28 mouse cellular contexts compared by ENCODE assay signal in the genomic region with DNA sequence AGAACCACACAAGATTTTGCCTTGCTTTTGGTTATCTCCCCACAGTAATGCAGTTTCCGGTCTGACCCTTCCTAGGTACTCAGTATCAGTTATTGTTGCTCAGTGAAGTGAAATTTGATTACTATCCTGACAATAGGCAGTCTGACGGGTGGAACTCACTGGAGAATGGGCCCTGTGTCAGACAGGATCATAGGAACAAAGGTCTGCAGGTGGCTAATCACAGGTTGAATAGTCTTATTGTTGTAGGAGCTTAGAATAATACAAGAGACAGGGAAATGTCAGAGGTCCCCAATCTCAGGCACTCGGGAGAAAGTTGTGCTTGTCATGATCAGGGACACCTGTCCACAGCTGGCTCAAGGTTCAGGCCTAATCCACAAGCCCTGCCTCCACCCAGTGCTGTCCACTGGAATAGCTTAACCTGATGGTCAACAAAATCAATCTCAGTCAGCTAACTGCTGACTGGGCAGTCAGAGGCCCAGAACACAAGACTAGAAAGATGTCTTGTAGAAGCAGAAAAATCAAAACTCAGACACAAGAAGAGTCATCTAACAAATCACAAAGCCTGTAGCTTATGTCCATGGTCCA. TPM values are rescaled to one million over a fixed set of nuclear protein-coding genes. Genes with fewer than 3 reads are reported as not detected.
DNase-seq lines count a peak whose midpoint lies in the region; TF ChIP-seq lines count a peak whose summit lies in the region.
"Had no signal": no experiment of that assay in that cellular context is flagged by ENCODE, and none has a peak within 500 bp of the region (broad histone marks: within the 10 kb centered on the region; RNA-seq: fewer than 3 reads in every experiment).

No protein-coding gene starts in this region.

- TF ChIP-seq EP300 in MEL (IDR thresholded peaks at IDR 0.05; ENCODE audit: low read depth in 1 of 2, low read length in 2 of 2) = peak in 1 of 2 experiments; percentile 7; a peak in 1 of 4 replicates

- no peaks in the 10 kb centered on the region for H3K27me3 ChIP-seq in MEL (ENCODE audit: control insufficient read depth in 1 of 2, insufficient read depth in 2 of 2, low read length in 2 of 2)
- H3K27me3 ChIP-seq: CH12.LX; embryonic facial prominence, embryonic 13.5 days; forebrain, embryonic 15.5 days; liver, embryonic 12.5 days; midbrain, embryonic 13.5 days; stomach, embryonic 15.5 days had no signal

- H3K27ac ChIP-seq in MEL (ENCODE audit: control insufficient read depth, low read depth, low read length) = no peak overlapping the region
- H3K27ac ChIP-seq: embryonic facial prominence, embryonic 13.5 days; forebrain, embryonic 15.5 days; heart, embryonic 10.5 days; hindbrain, postnatal 0 days; liver, embryonic 12.5 days; midbrain, embryonic 13.5 days; stomach, embryonic 15.5 days had no signal

- H3K36me3 ChIP-seq in MEL (ENCODE audit: control insufficient read depth in 1 of 2, insufficient read depth in 2 of 2, low read length in 2 of 2) = peaks cover 0 to 16% of the 10 kb centered on the region in 2 experiments; a peak in 3 of 4 replicates
- H3K36me3 ChIP-seq: stomach, embryonic 15.5 days had no signal

- no peak overlapping the region for H3K4me3 ChIP-seq in MEL (ENCODE audit: control insufficient read depth in 1 of 2, insufficient read depth in 1 of 2, low read depth in 2 of 2, low read length in 2 of 2)
- H3K4me3 ChIP-seq: embryonic facial prominence, embryonic 13.5 days; forebrain, embryonic 15.5 days; heart, embryonic 10.5 days; liver, embryonic 12.5 days; midbrain, embryonic 13.5 days; stomach, embryonic 15.5 days had no signal

- H3K9me3 ChIP-seq in MEL (replicated peaks; ENCODE audit: insufficient read depth, low read length) = no peaks in the 10 kb centered on the region
- H3K9me3 ChIP-seq: embryonic facial prominence, embryonic 13.5 days; forebrain, embryonic 15.5 days; heart, embryonic 10.5 days; liver, embryonic 12.5 days; midbrain, embryonic 13.5 days; stomach, embryonic 15.5 days had no signal

- H3K9ac ChIP-seq in MEL (ENCODE audit: control insufficient read depth, low read depth, low read length, poor library complexity, severe bottlenecking) = no peak overlapping the region
- H3K9ac ChIP-seq: embryonic facial prominence, embryonic 13.5 days; forebrain, embryonic 15.5 days; liver, embryonic 12.5 days; midbrain, embryonic 13.5 days; stomach, embryonic 15.5 days had no signal

- no peak for TF ChIP-seq POLR2A in MEL (IDR thresholded peaks at IDR 0.05; ENCODE audit: control insufficient read depth in 1 of 2, insufficient read depth in 1 of 2, low read depth in 1 of 2, low read length in 2 of 2, poor library complexity in 1 of 2)

- DNase-seq in heart, adult 11 months = peak; percentile 34
- DNase-seq in heart, postnatal 10 days = no peak
- peak; percentile 36 to 48 for DNase-seq in kidney, postnatal 36 days
- no peak for DNase-seq in kidney, postnatal 4 days
- no peak for DNase-seq in MEL (ENCODE audit: low read depth, low spot score)
- peak; percentile 18 for DNase-seq in retina, embryonic 14.5 days (ENCODE audit: low spot score)
- no peak for DNase-seq in left cerebral cortex, adult 18-20 months (ENCODE audit: low spot score in 2 of 2)
- no peak for DNase-seq in layer of hippocampus, postnatal 10 days (ENCODE audit: low spot score in 2 of 2)
- DNase-seq: adrenal gland, adult 2 months; cerebellum, adult 11-12 months; cerebellum, postnatal 14 days; kidney, adult 8-10 months; lung, adult 2 months; lung, postnatal 14 days; right cerebral cortex, adult 18-20 months; right cerebral cortex, postnatal 4 days; thymus, adult 18-20 months; thymus, postnatal 36 days had no signal

- no peak for TF ChIP-seq CTCF in MEL (IDR thresholded peaks at IDR 0.05 in 2 of 3, conservative IDR thresholded peaks at IDR 0.05 in 1 of 3; ENCODE audit: control insufficient read depth in 1 of 3, insufficient read depth in 1 of 3, low read depth in 2 of 3, low read length in 3 of 3, poor library complexity in 1 of 3, severe bottlenecking in 1 of 3)

- no peak for TF ChIP-seq RAD21 in MEL (IDR thresholded peaks at IDR 0.05; ENCODE audit: low read depth, low read length)

- H3K79me2 ChIP-seq in MEL (ENCODE audit: control insufficient read depth, insufficient read depth, low read length, poor library complexity) = no peaks in the 10 kb centered on the region

- intact Hi-C loops in heart, postnatal 10 days (cut with DNase I) = no loop called here

- H3K4me1 ChIP-seq in MEL (ENCODE audit: control insufficient read depth in 1 of 2, insufficient read depth in 2 of 2, low read length in 2 of 2) = peaks cover 9 to 11% of the 10 kb centered on the region in 2 experiments; a peak in 3 of 4 replicates
- H3K4me1 ChIP-seq: forebrain, embryonic 15.5 days; heart, embryonic 10.5 days; stomach, embryonic 15.5 days had no signal

TF ChIP-seq in MEL, 35 proteins besides CTCF, POLR2A, EP300 and RAD21:
- no peak for TF ChIP-seq TAL1 (IDR thresholded peaks at IDR 0.05; ENCODE audit: low read length)
- peak; percentile 41; the same call in 1 of the 2 replicates for TF ChIP-seq GATA1 (IDR thresholded peaks at IDR 0.05; ENCODE audit: low read depth, low read length)
- TF ChIP-seq TCF12 (IDR thresholded peaks at IDR 0.05; ENCODE audit: low read depth, low read length) = 0 out of 2 replicates have a peak, but pooled peaks have one; percentile 24

RNA-seq across cellular contexts. Expression of a gene that starts 23.3 kb away (rescaled TPM):
- total RNA-seq in heart, postnatal 10 days (2021) = 10 to 100 TPM; 14.1 to 17.7 TPM
- 21.9 and 22.8 TPM in 2 replicates for total RNA-seq in MEL (2012; rRNA removed)
- 10 to 100 TPM in 1 of 2 experiments, not detected in 1; 24.0 TPM for polyA plus RNA-seq in MEL (2012; ENCODE audit: insufficient read depth in 1 of 2, insufficient read length in 2 of 2, low read depth in 1 of 2, low replicate concordance in 2 of 2, missing spikeins in 1 of 2)
- total RNA-seq in left cerebral cortex, adult 18-20 months (2021) = 10 to 100 TPM; 13.1 to 14.0 TPM
- total RNA-seq in layer of hippocampus, postnatal 10 days (2021) = 10 to 100 TPM; 11.6 to 15.2 TPM

RNA-seq across cellular contexts. Expression of a gene that starts 41.7 kb away (rescaled TPM):
- 10 to 100 TPM; 47.8 to 56.4 TPM for total RNA-seq in heart, postnatal 10 days (2021)
- 2.2 and 3.2 TPM in 2 replicates for total RNA-seq in MEL (2012; rRNA removed)
- 1 to 10 TPM in 1 of 2 experiments, not detected in 1; 5.9 TPM for polyA plus RNA-seq in MEL (2012; ENCODE audit: insufficient read depth in 1 of 2, insufficient read length in 2 of 2, low read depth in 1 of 2, low replicate concordance in 2 of 2, missing spikeins in 1 of 2)
- total RNA-seq in left cerebral cortex, adult 18-20 months (2021) = 1 to 10 TPM; 5.0 to 6.7 TPM
- 1 to 10 TPM; 2.6 to 4.2 TPM for total RNA-seq in layer of hippocampus, postnatal 10 days (2021)
- total RNA-seq: megakaryocyte, adult 5-6 weeks; monocyte, adult 5-6 weeks had no signal

RNA-seq across cellular contexts. Expression of a gene that starts 51.3 kb away (rescaled TPM):
- 1 to 10 TPM in 1 of 2 experiments, under 1 TPM in 1; 0.98 to 1.8 TPM for total RNA-seq in heart, postnatal 10 days (2021)
- 1.3 and 1.8 TPM in 2 replicates for total RNA-seq in MEL (2012; rRNA removed)
- polyA plus RNA-seq in MEL (2012; ENCODE audit: insufficient read depth in 1 of 2, insufficient read length in 2 of 2, low read depth in 1 of 2, low replicate concordance in 2 of 2, missing spikeins in 1 of 2) = 1 to 10 TPM in 1 of 2 experiments, not detected in 1; 2.1 TPM
- 100 to 1,000 TPM; 114 to 127 TPM for total RNA-seq in left cerebral cortex, adult 18-20 months (2021)
- total RNA-seq in layer of hippocampus, postnatal 10 days (2021) = 100 to 1,000 TPM in 1 of 2 experiments, 10 to 100 TPM in 1; 95.2 to 101 TPM
- total RNA-seq: megakaryocyte, adult 5-6 weeks had no signal

RNA-seq across cellular contexts. Expression of a gene that starts 51.6 kb away (rescaled TPM):
- 10 to 100 TPM; 26.8 to 27.8 TPM for total RNA-seq in heart, postnatal 10 days (2021)
- 2.9 and 5.4 TPM in 2 replicates for total RNA-seq in MEL (2012; rRNA removed)
- 10 to 100 TPM in 1 of 2 experiments, not detected in 1; 11.0 TPM for polyA plus RNA-seq in MEL (2012; ENCODE audit: insufficient read depth in 1 of 2, insufficient read length in 2 of 2, low read depth in 1 of 2, low replicate concordance in 2 of 2, missing spikeins in 1 of 2)
- 10 to 100 TPM; 47.3 to 57.0 TPM for total RNA-seq in left cerebral cortex, adult 18-20 months (2021)
- total RNA-seq in layer of hippocampus, postnatal 10 days (2021) = 10 to 100 TPM; 48.9 to 56.2 TPM

Comparison
In these comparisons a context has a peak if more than half of its experiments do, and no peak if none do; other contexts are left out.
1. DNase-seq: peak in heart, adult 11 months (single experiment), kidney, postnatal 36 days (2 of 2) and retina, embryonic 14.5 days (single experiment); none in heart, postnatal 10 days (0 of 2), kidney, postnatal 4 days (0 of 2), MEL (single experiment), left cerebral cortex, adult 18-20 months (0 of 2) and layer of hippocampus, postnatal 10 days (0 of 2).
2. RNA of a gene that starts 41.7 kb away (total RNA-seq): 47.8 to 56.4 TPM in heart, postnatal 10 days; 5.0 to 6.7 TPM in left cerebral cortex, adult 18-20 months, 2.6 to 4.2 TPM in layer of hippocampus, postnatal 10 days and 2.2 to 3.2 TPM in MEL; every median in the first group is over 4 times any median in the second.
3. RNA of a gene that starts 51.3 kb away (total RNA-seq): 114 to 127 TPM in left cerebral cortex, adult 18-20 months and 95.2 to 101 TPM in layer of hippocampus, postnatal 10 days; 1.3 to 1.8 TPM in MEL and 0.98 to 1.8 TPM in heart, postnatal 10 days; every median in the first group is over 10 times any median in the second.